Mouse (Mus musculus): ENCODE data around the gene Ctcf. TPM values are rescaled to one million over a fixed set of nuclear protein-coding genes. Genes with fewer than 3 reads are reported as not detected.

Gene Ctcf
- polyA plus RNA-seq, 1 experiment from 2014 or later: 42.2 TPM

GRCm38 (mm10) chr8:105727397-105728124, 91.2 kb downstream of the Ctcf start:
- Histone ChIP-seq H3K4me1 (replicated peaks; ENCODE audit: control insufficient read depth, insufficient read depth, low read length) (no peaks in the 10 kb centered on the region), H3K36me3 (ENCODE audit: control insufficient read depth, insufficient read depth) (no peaks in the 10 kb centered on the region), H3K27ac (ENCODE audit: low read depth, low read length) (no peak overlapping the region; the same call in 1 of the 2 replicates), H3K9ac (ENCODE audit: low read depth, low read length) (no peak overlapping the region), H3K27me3 (replicated peaks; ENCODE audit: control insufficient read depth, insufficient read depth, low read length) (no peaks in the 10 kb centered on the region), H3K4me2 (replicated peaks; ENCODE audit: low read depth) (no peak overlapping the region), H3K9me3 (ENCODE audit: control insufficient read depth) (no peaks in the 10 kb centered on the region), H3K4me3 (ENCODE audit: low read depth, low read length) (no peak overlapping the region)
- 81% methylated on average over 18 of the region's 18 CpGs for WGBS
- no peak for ATAC-seq
- no peak for TF ChIP-seq CTCF (IDR thresholded peaks at IDR 0.05; ENCODE audit: low read depth)

- H3K4me3 ChIP-seq (ENCODE audit: low read depth, low read length): no peak overlapping the region
- H3K9ac ChIP-seq (ENCODE audit: low read depth, low read length): no peak overlapping the region
- H3K4me1 ChIP-seq (replicated peaks; ENCODE audit: control insufficient read depth, insufficient read depth, low read length): no peaks in the 10 kb centered on the region
- no peak for TF ChIP-seq CTCF (IDR thresholded peaks at IDR 0.05; ENCODE audit: low read depth)
- H3K36me3 ChIP-seq (ENCODE audit: control insufficient read depth, insufficient read depth): no peaks in the 10 kb centered on the region
- H3K27me3 ChIP-seq (replicated peaks; ENCODE audit: control insufficient read depth, insufficient read depth, low read length): no peaks in the 10 kb centered on the region
- no peak overlapping the region for H3K4me2 ChIP-seq (replicated peaks; ENCODE audit: low read depth)
- 82% methylated on average over 5 of the region's 5 CpGs for WGBS
- no peaks in the 10 kb centered on the region for H3K9me3 ChIP-seq (ENCODE audit: control insufficient read depth)
- no peak overlapping the region for H3K27ac ChIP-seq (ENCODE audit: low read depth, low read length)
- no peak for ATAC-seq
Observed at GRCm38 (mm10) chr8:105732186-105732585, 95.8 kb downstream of the Ctcf start.

MicroRNAs within 50 kb of the gene (microRNA counts, 519-probe panel; counts per million panel counts)
- microRNA mmu-miR-1966: 3,744 counts per million, percentile 49 among the panel's probes with 10 or more counts

Small RNAs within 50 kb of the gene (microRNA-seq; reads per million reads assigned to microRNA genes)
- gene Mir1966: not detected

Other genes with a start within 250 kb of the Ctcf start
- 0.07 and 0.13 TPM in 2 replicates for gene Kctd19, start 223.1 kb upstream of the Ctcf start, polyA plus RNA-seq (2015; fragmentation: Nextera tagmentation; extraction: Ambion mirVana)
- 0.10 and 0.20 TPM in 2 replicates for gene Lrrc36, start 223.0 kb upstream of the Ctcf start, polyA plus RNA-seq (2015; fragmentation: Nextera tagmentation; extraction: Ambion mirVana)
- 67.9 and 78.5 TPM in 2 replicates for gene Tppp3, start 165.0 kb upstream of the Ctcf start, polyA plus RNA-seq (2015; fragmentation: Nextera tagmentation; extraction: Ambion mirVana)
- gene Zdhhc1, start 139.7 kb upstream of the Ctcf start, polyA plus RNA-seq (2015; fragmentation: Nextera tagmentation; extraction: Ambion mirVana): 6.4 and 7.1 TPM in 2 replicates
- 1.1 and 4.1 TPM in 2 replicates for gene Hsd11b2, start 117.8 kb upstream of the Ctcf start, polyA plus RNA-seq (2015; fragmentation: Nextera tagmentation; extraction: Ambion mirVana)
- gene Atp6v0d1, start 70.5 kb upstream of the Ctcf start, polyA plus RNA-seq (2015; fragmentation: Nextera tagmentation; extraction: Ambion mirVana): 140 and 151 TPM in 2 replicates
- gene Ripor1, start 31.3 kb upstream of the Ctcf start, polyA plus RNA-seq (2015; fragmentation: Nextera tagmentation; extraction: Ambion mirVana): 10.2 and 10.3 TPM in 2 replicates
- 0.43 and 1.1 TPM in 2 replicates for gene Agrp, start 825 bp downstream of the Ctcf start, polyA plus RNA-seq (2015; fragmentation: Nextera tagmentation; extraction: Ambion mirVana)
- 0.73 and 0.77 TPM in 2 replicates for gene Carmil2, start 49.7 kb downstream of the Ctcf start, polyA plus RNA-seq (2015; fragmentation: Nextera tagmentation; extraction: Ambion mirVana)
- gene Acd, start 64.5 kb downstream of the Ctcf start, polyA plus RNA-seq (2015; fragmentation: Nextera tagmentation; extraction: Ambion mirVana): 35.4 and 35.5 TPM in 2 replicates
- gene Pard6a, start 64.6 kb downstream of the Ctcf start, polyA plus RNA-seq (2015; fragmentation: Nextera tagmentation; extraction: Ambion mirVana): 8.8 and 9.7 TPM in 2 replicates
- gene 4933405L10Rik, start 71.1 kb downstream of the Ctcf start, polyA plus RNA-seq (2015; fragmentation: Nextera tagmentation; extraction: Ambion mirVana): not detected in 2 replicates
- 3.8 and 3.9 TPM in 2 replicates for gene Enkd1, start 71.6 kb downstream of the Ctcf start, polyA plus RNA-seq (2015; fragmentation: Nextera tagmentation; extraction: Ambion mirVana)
- gene Gfod2, start 122.1 kb downstream of the Ctcf start, polyA plus RNA-seq (2015; fragmentation: Nextera tagmentation; extraction: Ambion mirVana): 4.0 and 4.4 TPM in 2 replicates
- 4.1 and 4.6 TPM in 2 replicates for gene Ranbp10, start 190.8 kb downstream of the Ctcf start, polyA plus RNA-seq (2015; fragmentation: Nextera tagmentation; extraction: Ambion mirVana)
- gene Tsnaxip1, start 191.2 kb downstream of the Ctcf start, polyA plus RNA-seq (2015; fragmentation: Nextera tagmentation; extraction: Ambion mirVana): not detected in 2 replicates
- 8.5 and 9.3 TPM in 2 replicates for gene Cenpt, start 216.7 kb downstream of the Ctcf start, polyA plus RNA-seq (2015; fragmentation: Nextera tagmentation; extraction: Ambion mirVana)
- gene Thap11, start 218.6 kb downstream of the Ctcf start, polyA plus RNA-seq (2015; fragmentation: Nextera tagmentation; extraction: Ambion mirVana): 28.3 and 29.2 TPM in 2 replicates
- gene Nutf2, start 224.0 kb downstream of the Ctcf start, polyA plus RNA-seq (2015; fragmentation: Nextera tagmentation; extraction: Ambion mirVana): 87.7 and 97.3 TPM in 2 replicates
- gene Edc4, start 244.3 kb downstream of the Ctcf start, polyA plus RNA-seq (2015; fragmentation: Nextera tagmentation; extraction: Ambion mirVana): 9.8 and 11.5 TPM in 2 replicates